Mouse (Mus musculus) G1E (cell line): Measurements from ENCODE around the gene Acbd5. TPM values are rescaled to one million over a fixed set of nuclear protein-coding genes. Genes with fewer than 3 reads are reported as not detected.

Source experiments
- ATAC-seq: 2 replicates; pipeline ENCODE4 v1.8.0; 2016; ENCODE audit warnings: mild to moderate bottlenecking; ENCODE audit not compliant: insufficient number of reproducible peaks, poor library complexity, low FRiP score, severe bottlenecking; ENCODE audit errors: extremely low read depth
- DNase-seq: peaks from one replicate; pipeline ENCODE4 v3.0.0; 2012; ENCODE audit warnings: low spot score
- H3K27me3 ChIP-seq: 2 replicates; pipeline ENCODE4 v1.6.1; 2012; ENCODE audit warnings: mild to moderate bottlenecking, low read length, inconsistent platforms; ENCODE audit not compliant: insufficient read depth
- H3K36me3 ChIP-seq: replicated peaks from 2 replicates; pipeline ENCODE3; 2012; ENCODE audit warnings: mild to moderate bottlenecking, inconsistent platforms
- H3K4me1 ChIP-seq: 2 replicates; pipeline ENCODE4 v1.6.1; 2012; ENCODE audit warnings: low read depth, low read length, inconsistent platforms, mixed read lengths; ENCODE audit not compliant: insufficient read depth
- H3K4me3 ChIP-seq: 2 replicates; pipeline ENCODE4 v1.5.1; 2012; ENCODE audit warnings: low read depth, mild to moderate bottlenecking, inconsistent platforms, low read length, moderate library complexity, mixed read lengths
- H3K9me3 ChIP-seq: replicated peaks from 2 replicates; pipeline ENCODE4 v1.6.1; 2012; ENCODE audit warnings: inconsistent platforms
- CTCF ChIP-seq: IDR thresholded peaks from 2 replicates; pipeline ENCODE4 v1.5.1; 2012; ENCODE audit warnings: low read depth, low read length, inconsistent platforms, mixed read lengths
- GATA1 ChIP-seq: IDR thresholded peaks from 2 replicates; pipeline ENCODE4 v1.6.1; 2012; ENCODE audit warnings: borderline replicate concordance, low read length, inconsistent platforms, mixed read lengths
- GATA2 ChIP-seq: IDR thresholded peaks from 2 replicates; pipeline ENCODE4 v1.6.1; 2012; ENCODE audit warnings: low read depth, low read length, inconsistent platforms, borderline replicate concordance
- POLR2AphosphoS5 ChIP-seq: IDR thresholded peaks from 2 replicates; pipeline ENCODE4 v1.6.1; 2012; ENCODE audit warnings: low read depth, low read length, inconsistent platforms; ENCODE audit not compliant: insufficient replicate concordance
- TAL1 ChIP-seq: conservative IDR thresholded peaks from 2 replicates; pipeline ENCODE4 v1.6.1; 2012; ENCODE audit warnings: low read depth, low read length, inconsistent platforms, mixed read lengths
- polyA plus RNA-seq: library from polyadenylated mRNA; stranded (reverse); fragments of >175 nt; gene quantifications from 2 replicates; pipeline ENCODE4 v1.2.3, GENCODE M21; 2012
- total RNA-seq, 2 experiments: library from RNA; stranded (forward) in 1 of 2; stranded (reverse) in 1 of 2; fragments of 200-1000 nt in 1 of 2; fragments of >200 nt in 1 of 2; fragmentation: Nextera tagmentation in 1 of 2; gene quantifications; 2 replicates each; pipeline ENCODE4 v1.2.3; 2014 to 2017

The Acbd5 gene
- total and polyA plus RNA-seq, 3 experiments, result 5.2 to 25.1 (median 17.2) TPM

GRCm38 (mm10) chr2:23052523-23052922 is 15.4 kb upstream of the Acbd5 start:
- no peak for TF ChIP-seq CTCF
- TF ChIP-seq GATA2, result no peak
- TF ChIP-seq POLR2AphosphoS5, result no peak
- no peak for TF ChIP-seq TAL1
- no peak for TF ChIP-seq GATA1
- no peak for ATAC-seq

DNA sequence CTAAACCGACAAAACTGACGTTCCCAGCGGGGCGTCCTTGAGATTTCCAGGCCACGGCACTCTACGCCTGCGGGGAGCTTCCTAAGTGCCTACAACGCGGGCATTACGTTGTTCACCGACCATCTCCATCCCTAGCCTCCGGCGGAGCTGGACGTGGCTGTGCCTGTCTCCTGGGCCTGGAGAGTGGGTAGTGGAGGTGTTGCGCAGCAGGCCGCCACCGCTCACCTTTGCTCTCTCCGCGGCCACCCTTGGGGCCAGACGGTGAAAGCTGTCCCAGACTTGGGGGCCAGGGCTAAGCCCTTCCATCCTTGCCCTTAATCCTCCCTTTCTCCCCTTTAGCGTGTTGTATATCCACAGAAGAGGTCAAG is 387 bp downstream of the Acbd5 start:
- no peaks in the 10 kb centered on the region for H3K9me3 ChIP-seq
- H3K27me3 ChIP-seq, result no peaks in the 10 kb centered on the region
- TF ChIP-seq CTCF (no peak), GATA2 (no peak)
- peak overlapping the region; percentile 86 for H3K4me3 ChIP-seq
- DNase-seq (peak; percentile 2), ATAC-seq (0 out of 2 replicates have a peak, but pooled peaks have one; percentile 9)
- peaks cover 10% of the 10 kb centered on the region for H3K36me3 ChIP-seq
- peaks cover 24% of the 10 kb centered on the region for H3K4me1 ChIP-seq

More at GRCm38 (mm10) chr2:23052523-23052922, 15.4 kb upstream of the Acbd5 start:
- Histone ChIP-seq H3K4me1 (0 out of 2 replicates have a peak, but pooled peaks cover 2% of the 10 kb centered on the region), H3K4me3 (no peak overlapping the region), H3K9me3 (peaks cover 4% of the 10 kb centered on the region; the same call in 1 of the 2 replicates), H3K27me3 (peaks cover 24% of the 10 kb centered on the region), H3K36me3 (no peaks in the 10 kb centered on the region)
- DNase-seq, result no peak

DNA sequence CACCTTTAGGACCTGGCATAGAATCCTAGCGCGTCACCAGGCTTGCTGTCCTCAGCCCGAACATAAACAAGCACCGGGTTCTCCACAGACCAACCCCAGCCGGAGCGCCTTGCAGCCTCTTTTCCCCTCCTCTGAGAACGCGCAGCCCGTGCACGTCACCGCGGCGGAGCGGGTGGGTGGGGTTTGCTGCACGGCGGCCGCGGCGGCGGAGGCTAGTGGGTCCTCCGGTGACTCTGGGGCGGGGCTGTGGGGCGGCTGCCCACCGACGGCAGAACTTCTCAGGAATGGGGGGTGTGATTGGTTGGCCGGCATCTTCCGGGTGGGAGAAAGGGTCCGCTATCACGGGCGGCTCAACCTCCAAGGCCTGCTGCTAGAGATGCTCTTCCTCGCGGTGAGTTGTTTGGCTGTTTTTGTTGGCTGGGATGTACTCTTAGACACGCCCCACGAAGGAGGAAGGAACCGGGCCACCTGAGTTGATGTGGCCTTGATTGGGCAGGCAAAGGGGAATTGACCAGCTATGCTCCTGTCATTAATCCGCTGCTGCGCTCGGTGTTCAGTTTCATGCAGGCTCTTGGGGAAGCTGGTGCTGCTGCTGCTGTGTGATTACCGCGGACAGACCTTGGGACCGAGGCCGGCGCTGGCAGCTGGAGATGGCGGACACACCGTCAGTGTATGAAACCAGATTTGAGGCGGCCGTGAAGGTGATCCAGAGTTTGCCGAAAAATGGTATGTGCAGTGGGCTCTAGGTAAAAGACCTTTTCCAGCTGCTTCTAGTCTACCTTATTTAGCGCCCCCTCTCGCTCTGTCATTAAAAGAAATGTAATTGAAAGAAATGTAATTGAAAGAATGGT is 1.2 kb downstream of the Acbd5 start:
- ATAC-seq (peak; percentile 64), DNase-seq (peak; percentile 70)
- peaks cover 24% of the 10 kb centered on the region for H3K4me1 ChIP-seq
- TF ChIP-seq TAL1 (no peak), GATA2 (no peak), GATA1 (no peak), POLR2AphosphoS5 (no peak), CTCF (no peak)
- H3K9me3 ChIP-seq, result no peaks in the 10 kb centered on the region
- H3K27me3 ChIP-seq, result no peaks in the 10 kb centered on the region
- peaks cover 17% of the 10 kb centered on the region for H3K36me3 ChIP-seq
- H3K4me3 ChIP-seq, result peak overlapping the region; percentile 86

- TF ChIP-seq GATA2, result no peak
- no peak for TF ChIP-seq TAL1
- no peak for TF ChIP-seq GATA1
- TF ChIP-seq CTCF, result no peak
- TF ChIP-seq POLR2AphosphoS5, result no peak
- Histone ChIP-seq H3K27me3 (no peaks in the 10 kb centered on the region), H3K4me3 (no peak overlapping the region), H3K9me3 (no peaks in the 10 kb centered on the region), H3K4me1 (peaks cover 24% of the 10 kb centered on the region), H3K36me3 (peaks cover 20% of the 10 kb centered on the region)
- ATAC-seq (no peak), DNase-seq (no peak)
These were observed 2.5 kb downstream of the Acbd5 start for GRCm38 (mm10) chr2:23070491-23070890.

DNA sequence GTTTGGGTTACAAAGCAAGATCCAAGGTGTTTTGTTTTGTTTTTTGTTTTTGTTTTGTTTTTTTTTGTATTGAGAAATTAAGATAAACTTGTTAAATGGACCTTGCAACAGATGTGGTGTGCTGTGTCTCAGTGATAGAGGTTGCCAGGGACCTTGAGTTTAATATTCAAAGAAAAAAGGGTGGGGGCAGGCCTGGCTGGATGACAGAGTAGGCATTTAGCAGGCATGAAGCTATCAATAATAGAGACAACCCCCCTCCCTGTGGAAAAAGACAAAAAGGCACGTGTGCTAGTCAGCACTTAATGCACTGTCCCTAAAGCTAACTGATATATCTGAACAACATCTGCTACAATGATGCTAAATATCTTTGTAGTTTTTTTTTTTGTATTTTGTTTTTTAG is 3.4 kb downstream of the Acbd5 start:
- Histone ChIP-seq H3K36me3 (peaks cover 25% of the 10 kb centered on the region), H3K4me3 (no peak overlapping the region), H3K4me1 (peaks cover 24% of the 10 kb centered on the region), H3K27me3 (no peaks in the 10 kb centered on the region), H3K9me3 (no peaks in the 10 kb centered on the region)
- ATAC-seq (no peak), DNase-seq (no peak)
- no peak for TF ChIP-seq GATA2
- no peak for TF ChIP-seq POLR2AphosphoS5
- TF ChIP-seq GATA1, result no peak
- TF ChIP-seq CTCF, result no peak
- no peak for TF ChIP-seq TAL1

DNA sequence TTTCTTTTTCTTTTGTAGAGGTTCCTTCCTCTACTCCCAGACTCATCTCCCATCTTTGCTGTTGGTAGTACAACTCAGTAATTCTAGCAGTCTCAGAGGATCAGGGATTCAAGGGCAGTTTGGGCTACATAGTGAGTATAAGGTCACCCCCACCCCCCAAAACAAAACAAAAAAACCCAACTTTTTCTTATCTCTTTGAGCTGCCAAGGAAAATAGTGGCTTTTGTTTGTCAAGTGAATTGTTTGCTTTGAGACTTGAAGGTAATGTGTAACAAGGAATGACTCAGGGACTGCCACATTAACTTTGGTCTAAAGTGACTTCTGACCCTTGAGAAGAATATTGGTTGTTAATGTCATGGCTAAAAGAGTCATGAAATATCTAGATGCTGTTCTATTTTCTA is 7.9 kb downstream of the Acbd5 start:
- no peaks in the 10 kb centered on the region for H3K4me1 ChIP-seq
- no peak for TF ChIP-seq TAL1
- TF ChIP-seq POLR2AphosphoS5, result no peak
- no peak for TF ChIP-seq GATA1
- TF ChIP-seq GATA2, result no peak
- no peak for TF ChIP-seq CTCF
- ATAC-seq, result no peak
- no peaks in the 10 kb centered on the region for H3K9me3 ChIP-seq
- no peak overlapping the region for H3K4me3 ChIP-seq
- no peaks in the 10 kb centered on the region for H3K27me3 ChIP-seq
- peaks cover 46% of the 10 kb centered on the region for H3K36me3 ChIP-seq
- no peak for DNase-seq

DNA sequence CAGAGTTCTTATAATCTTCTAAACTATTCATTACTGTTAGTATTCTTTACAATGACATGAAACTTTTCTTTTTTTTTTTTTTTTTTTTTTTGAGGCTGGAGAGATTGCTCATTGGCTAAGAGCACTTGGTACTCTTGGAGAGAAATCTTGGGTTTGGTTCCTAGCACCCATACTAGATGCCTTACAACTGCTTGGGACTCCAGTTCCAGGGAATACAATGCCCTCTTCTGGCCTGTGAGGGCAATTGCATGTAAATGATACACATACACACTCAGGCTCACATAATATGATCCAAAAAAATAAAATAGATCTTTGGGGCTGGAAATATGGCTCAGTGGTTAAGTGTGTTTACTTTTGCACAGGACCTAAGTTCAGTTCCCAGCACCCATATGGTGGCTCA is 8.8 kb downstream of the Acbd5 start:
- no peaks in the 10 kb centered on the region for H3K9me3 ChIP-seq
- no peak for TF ChIP-seq CTCF
- no peak for TF ChIP-seq GATA2
- DNase-seq (no peak), ATAC-seq (no peak)
- H3K4me3 ChIP-seq, result no peak overlapping the region
- H3K4me1 ChIP-seq, result no peaks in the 10 kb centered on the region
- no peaks in the 10 kb centered on the region for H3K27me3 ChIP-seq
- peaks cover 52% of the 10 kb centered on the region for H3K36me3 ChIP-seq
